Mouse (Mus musculus): ENCODE measurements around the gene Pbld1. TPM values are rescaled to one million over a fixed set of nuclear protein-coding genes. Genes with fewer than 3 reads are reported as not detected.

Gene Pbld1
- polyA plus RNA-seq, 1 experiment from 2014 or later = 1.2 TPM

- H3K27me3 ChIP-seq (ENCODE audit: control insufficient read depth, insufficient read depth, low read length) = no peaks in the 10 kb centered on the region
- no peaks in the 10 kb centered on the region for H3K36me3 ChIP-seq (ENCODE audit: control insufficient read depth, insufficient read depth, low read length)
- 68% methylated on average over 10 of the region's 10 CpGs for WGBS
- TF ChIP-seq CTCF (IDR thresholded peaks at IDR 0.05; ENCODE audit: low read depth) = no peak
- no peak for TF ChIP-seq EP300 (optimal IDR thresholded peaks at IDR 0.05)
- H3K9ac ChIP-seq (ENCODE audit: low read length) = no peak overlapping the region
- no peaks in the 10 kb centered on the region for H3K4me1 ChIP-seq (replicated peaks; ENCODE audit: control insufficient read depth, insufficient read depth)
- H3K4me2 ChIP-seq (replicated peaks; ENCODE audit: low read depth) = no peak overlapping the region
- no peak overlapping the region for H3K4me3 ChIP-seq (ENCODE audit: low read depth, low read length)
- ATAC-seq (ENCODE audit: low FRiP score, low TSS enrichment) = no peak
- DNase-seq (ENCODE audit: low spot score) = no peak
- H3K27ac ChIP-seq (replicated peaks) = no peak overlapping the region
- H3K9me3 ChIP-seq (ENCODE audit: control insufficient read depth, low read length) = no peaks in the 10 kb centered on the region
These were observed 32.9 kb downstream of the Pbld1 start for GRCm38 (mm10) chr10:63092616-63093550.

- Histone ChIP-seq H3K4me2 (replicated peaks; ENCODE audit: low read depth) (no peak overlapping the region), H3K9me3 (ENCODE audit: control insufficient read depth, low read length) (no peaks in the 10 kb centered on the region), H3K27ac (replicated peaks) (no peak overlapping the region), H3K4me1 (replicated peaks; ENCODE audit: control insufficient read depth, insufficient read depth) (0 out of 2 replicates have a peak, but pooled peaks cover 2% of the 10 kb centered on the region), H3K4me3 (ENCODE audit: low read depth, low read length) (no peak overlapping the region), H3K36me3 (ENCODE audit: control insufficient read depth, insufficient read depth, low read length) (no peaks in the 10 kb centered on the region), H3K27me3 (ENCODE audit: control insufficient read depth, insufficient read depth, low read length) (no peaks in the 10 kb centered on the region), H3K9ac (ENCODE audit: low read length) (no peak overlapping the region)
- ATAC-seq (ENCODE audit: low FRiP score, low TSS enrichment) (no peak), DNase-seq (ENCODE audit: low spot score) (no peak)
- no peak for TF ChIP-seq EP300 (optimal IDR thresholded peaks at IDR 0.05)
- no peak for TF ChIP-seq CTCF (IDR thresholded peaks at IDR 0.05; ENCODE audit: low read depth)
- WGBS = 48% methylated on average over 2 of the region's 2 CpGs
These were observed 36.8 kb downstream of the Pbld1 start for GRCm38 (mm10) chr10:63096757-63097156.

GRCm38 (mm10) chr10:63098191-63098590 lies 38.2 kb downstream of the Pbld1 start:
- WGBS = 67% methylated on average over 12 of the region's 12 CpGs
- H3K4me3 ChIP-seq (ENCODE audit: low read depth, low read length) = no peak overlapping the region
- no peak for TF ChIP-seq EP300 (optimal IDR thresholded peaks at IDR 0.05)
- TF ChIP-seq CTCF (IDR thresholded peaks at IDR 0.05; ENCODE audit: low read depth) = no peak
- no peaks in the 10 kb centered on the region for H3K27me3 ChIP-seq (ENCODE audit: control insufficient read depth, insufficient read depth, low read length)
- no peaks in the 10 kb centered on the region for H3K9me3 ChIP-seq (ENCODE audit: control insufficient read depth, low read length)
- H3K9ac ChIP-seq (ENCODE audit: low read length) = no peak overlapping the region
- H3K36me3 ChIP-seq (ENCODE audit: control insufficient read depth, insufficient read depth, low read length) = no peaks in the 10 kb centered on the region
- DNase-seq (ENCODE audit: low spot score) (no peak), ATAC-seq (ENCODE audit: low FRiP score, low TSS enrichment) (no peak)
- 0 out of 2 replicates have a peak, but pooled peaks cover 2% of the 10 kb centered on the region for H3K4me1 ChIP-seq (replicated peaks; ENCODE audit: control insufficient read depth, insufficient read depth)
- H3K27ac ChIP-seq (replicated peaks) = no peak overlapping the region
- H3K4me2 ChIP-seq (replicated peaks; ENCODE audit: low read depth) = no peak overlapping the region

GRCm38 (mm10) chr10:63099521-63099920 lies 39.6 kb downstream of the Pbld1 start, which contains the start of gene Atoh7:
Gene Atoh7, plus strand, starts transcription at chr10:63099651.
- peak within 1 kb of the TSS; percentile 90 for H3K4me2 ChIP-seq (replicated peaks; ENCODE audit: low read depth)
- H3K36me3 ChIP-seq (ENCODE audit: control insufficient read depth, insufficient read depth, low read length) = no peaks in the 10 kb centered on the region
- H3K4me1 ChIP-seq (replicated peaks; ENCODE audit: control insufficient read depth, insufficient read depth) = 0 out of 2 replicates have a peak, but pooled peaks cover 2% of the 10 kb centered on the region
- TF ChIP-seq EP300 (optimal IDR thresholded peaks at IDR 0.05) = no peak
- no peak for TF ChIP-seq CTCF (IDR thresholded peaks at IDR 0.05; ENCODE audit: low read depth)
- WGBS = 11% methylated on average over 16 of the region's 16 CpGs
- no peak within 1 kb of the TSS for H3K27ac ChIP-seq (replicated peaks)
- ATAC-seq (ENCODE audit: low FRiP score, low TSS enrichment) (no peak), DNase-seq (ENCODE audit: low spot score) (no peak)
- H3K9ac ChIP-seq (ENCODE audit: low read length) = peak within 1 kb of the TSS; percentile 58
- H3K4me3 ChIP-seq (ENCODE audit: low read depth, low read length) = peak within 1 kb of the TSS; percentile 51
- no peaks in the 10 kb centered on the region for H3K9me3 ChIP-seq (ENCODE audit: control insufficient read depth, low read length)
- H3K27me3 ChIP-seq (ENCODE audit: control insufficient read depth, insufficient read depth, low read length) = no peaks in the 10 kb centered on the region

GRCm38 (mm10) chr10:63099941-63100562 lies 40.1 kb downstream of the Pbld1 start:
- H3K4me3 ChIP-seq (ENCODE audit: low read depth, low read length) = peak overlapping the region; percentile 51
- peak overlapping the region; percentile 58 for H3K9ac ChIP-seq (ENCODE audit: low read length)
- H3K4me2 ChIP-seq (replicated peaks; ENCODE audit: low read depth) = peak overlapping the region; percentile 90
- peak; percentile 73 for ATAC-seq (ENCODE audit: low FRiP score, low TSS enrichment)
- H3K27me3 ChIP-seq (ENCODE audit: control insufficient read depth, insufficient read depth, low read length) = no peaks in the 10 kb centered on the region
- H3K9me3 ChIP-seq (ENCODE audit: control insufficient read depth, low read length) = no peaks in the 10 kb centered on the region
- H3K27ac ChIP-seq (replicated peaks) = no peak overlapping the region
- peak; percentile 56 for DNase-seq (ENCODE audit: low spot score)
- 0 out of 2 replicates have a peak, but pooled peaks cover 2% of the 10 kb centered on the region for H3K4me1 ChIP-seq (replicated peaks; ENCODE audit: control insufficient read depth, insufficient read depth)
- TF ChIP-seq EP300 (optimal IDR thresholded peaks at IDR 0.05) (no peak), CTCF (IDR thresholded peaks at IDR 0.05; ENCODE audit: low read depth) (0 out of 2 replicates have a peak, but pooled peaks have one; percentile 14)
- H3K36me3 ChIP-seq (ENCODE audit: control insufficient read depth, insufficient read depth, low read length) = no peaks in the 10 kb centered on the region
- WGBS = under 1% methylated on average over 45 of the region's 62 CpGs

Data from stomach, postnatal 0 days (tissue).